Mouse (Mus musculus): Measurements from ENCODE around the gene BC049715.

GRCm38 (mm10) chr6:136856071-136856636, 28.7 kb downstream of the BC049715 start:
- TF ChIP-seq CTCF (IDR thresholded peaks at IDR 0.05; ENCODE audit: low read depth), result no peak
- TF ChIP-seq EP300 (optimal IDR thresholded peaks at IDR 0.05), result no peak

Data from stomach, postnatal 0 days (tissue).